Mouse (Mus musculus) left cerebral cortex, adult 2 months (tissue): ENCODE measurements around the gene Aff3. TPM values are rescaled to one million over a fixed set of nuclear protein-coding genes. Genes with fewer than 3 reads are reported as not detected.

Experiments
- DNase-seq, 2 experiments: peaks; one replicate each; pipeline ENCODE4 v3.0.0; 2021 to 2022; ENCODE audit warnings: low spot score in 2 of 2, mixed read lengths in 1 of 2; ENCODE audit errors: extremely low spot score in 1 of 2
- H3K27ac ChIP-seq: fragments of 200-600 bp; 2 replicates; pipeline ENCODE4 v1.8.1; 2022
- H3K4me3 ChIP-seq: fragments of 200-600 bp; 2 replicates; pipeline ENCODE4 v1.8.1; 2022
- CTCF ChIP-seq: fragments of 200-600 bp; IDR thresholded peaks from 2 replicates; pipeline ENCODE4 v1.8.1; 2022; ENCODE audit warnings: antibody characterized with exemption, mild to moderate bottlenecking, moderate library complexity
- intact Hi-C: fragments of 180-260 bp; cut with DNase I; formaldehyde crosslinking; loops from one replicate; pipeline ENCODE4 v1.15.1; 2025
- total RNA-seq, 2 experiments: library from RNA; stranded (reverse); gene quantifications; 2 replicates each; pipeline ENCODE4 v1.2.3; 2021

Aff3 gene
- total RNA-seq, 2 experiments from 2014 or later: 98.8 to 108 TPM

GRCm38 (mm10) chr1:38626739-38627661, 37.8 kb downstream of the Aff3 start:
- peak overlapping the region; percentile 93 for H3K27ac ChIP-seq
- DNase-seq: peak; percentile 72 to 73
- intact Hi-C loops: loop anchor here (1.0 to 5.0 kb wide), 4 partner anchors 140 to 500 kb away; partner anchors contain the start of gene Rev1
- no peak for TF ChIP-seq CTCF
- H3K4me3 ChIP-seq: peak overlapping the region; percentile 82

DNA sequence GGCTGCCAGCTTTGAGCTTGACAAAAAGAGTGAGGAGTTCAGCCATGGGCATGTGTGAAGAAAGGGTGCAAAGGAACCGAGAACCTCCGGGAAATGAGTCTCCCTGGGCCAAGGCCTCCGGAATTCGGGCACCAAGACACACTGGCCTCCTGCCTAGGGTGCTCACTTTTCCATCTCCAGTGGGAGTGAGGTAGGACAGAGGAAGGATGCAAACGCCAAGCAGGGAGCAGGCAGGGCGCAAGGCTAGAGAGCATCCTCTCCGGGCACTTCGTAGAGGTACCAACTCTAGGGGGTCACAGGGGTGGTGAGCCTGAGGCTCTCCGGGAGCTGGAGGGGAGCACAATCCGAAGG, 38.4 kb downstream of the Aff3 start:
- peak overlapping the region; percentile 84 for H3K27ac ChIP-seq
- intact Hi-C loops: loop anchor here (5.0 kb wide), 3 partner anchors 141 to 499 kb away; partner anchors contain the start of gene Rev1
- TF ChIP-seq CTCF: no peak
- H3K4me3 ChIP-seq: peak overlapping the region; percentile 82
- DNase-seq: peak; percentile 22 to 26

GRCm38 (mm10) chr1:38621840-38622239, 42.9 kb downstream of the Aff3 start:
- no peak for DNase-seq
- TF ChIP-seq CTCF: no peak
- Histone ChIP-seq H3K27ac (no peak overlapping the region), H3K4me3 (no peak overlapping the region)
- intact Hi-C loops: no loop called here

DNA sequence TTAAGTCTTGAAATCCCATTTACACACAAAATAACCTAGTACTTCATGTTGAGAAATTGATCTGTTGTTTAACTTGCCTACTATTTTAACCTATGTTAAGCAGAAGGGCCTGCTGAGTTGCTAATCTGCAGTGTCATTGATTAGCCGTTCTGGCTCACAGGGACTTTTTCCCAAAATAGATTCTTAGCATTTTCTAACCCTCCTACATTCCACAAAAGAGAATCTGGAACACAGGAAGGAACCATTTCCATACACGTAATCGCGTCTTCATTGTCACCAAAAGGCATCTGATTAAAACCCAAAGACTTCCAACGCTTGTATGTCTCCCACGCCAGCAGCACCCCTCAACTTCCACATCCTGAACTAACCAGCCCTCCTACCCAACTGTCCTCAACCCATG, 44.4 kb downstream of the Aff3 start:
- intact Hi-C loops: no loop called here
- no peak overlapping the region for H3K27ac ChIP-seq
- no peak overlapping the region for H3K4me3 ChIP-seq
- DNase-seq: no peak
- no peak for TF ChIP-seq CTCF

DNA sequence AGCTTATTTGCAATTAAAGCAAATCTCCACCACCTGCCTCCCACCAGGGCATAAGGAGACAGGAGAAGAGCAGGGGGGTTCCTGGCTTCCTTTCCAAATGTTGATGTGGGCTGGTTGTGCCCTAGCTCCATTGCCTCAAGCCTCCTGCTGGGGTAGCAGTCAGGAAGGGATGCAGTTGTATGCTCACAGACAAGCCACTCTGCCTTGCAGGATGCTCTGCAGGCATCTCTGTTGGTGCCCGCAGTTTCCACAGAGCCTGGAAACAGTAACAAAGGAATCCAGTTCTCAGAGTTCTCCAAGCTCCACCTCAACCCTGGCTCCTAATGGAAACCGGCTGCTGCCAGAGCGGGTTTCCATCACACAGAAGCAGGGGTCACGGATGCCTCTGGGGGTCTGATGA, 58.0 kb downstream of the Aff3 start:
- no peak for DNase-seq
- no peak overlapping the region for H3K27ac ChIP-seq
- no peak for TF ChIP-seq CTCF

GRCm38 (mm10) chr1:38605426-38605825, 59.3 kb downstream of the Aff3 start:
- TF ChIP-seq CTCF: no peak
- intact Hi-C loops: no loop called here
- no peak for DNase-seq
- Histone ChIP-seq H3K27ac (no peak overlapping the region), H3K4me3 (no peak overlapping the region)

More for the DNA sequence above, 58.0 kb downstream of the Aff3 start:
- no peak overlapping the region for H3K4me3 ChIP-seq
- intact Hi-C loops: no loop called here

DNA sequence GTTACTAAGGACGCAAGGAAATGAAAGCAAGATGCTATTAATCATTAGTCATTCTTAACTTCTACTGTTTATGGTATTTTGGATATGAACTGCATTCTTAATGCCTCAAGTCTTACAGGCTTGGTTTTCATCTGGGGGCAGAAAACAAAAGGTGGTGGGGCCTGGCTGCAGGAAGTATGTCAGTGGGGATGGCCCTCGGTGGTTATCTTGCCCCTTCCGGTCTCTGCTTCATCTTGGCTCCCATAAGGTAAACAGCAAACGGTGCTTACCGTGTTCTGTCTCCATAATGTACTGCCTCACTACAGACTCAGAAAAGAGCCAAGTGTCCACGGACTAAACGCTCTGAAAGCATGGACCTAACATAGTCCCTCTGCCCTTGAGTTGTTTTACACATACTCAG, 60.1 kb downstream of the Aff3 start:
- Histone ChIP-seq H3K27ac (no peak overlapping the region), H3K4me3 (no peak overlapping the region)
- intact Hi-C loops: no loop called here
- no peak for DNase-seq
- no peak for TF ChIP-seq CTCF

DNA sequence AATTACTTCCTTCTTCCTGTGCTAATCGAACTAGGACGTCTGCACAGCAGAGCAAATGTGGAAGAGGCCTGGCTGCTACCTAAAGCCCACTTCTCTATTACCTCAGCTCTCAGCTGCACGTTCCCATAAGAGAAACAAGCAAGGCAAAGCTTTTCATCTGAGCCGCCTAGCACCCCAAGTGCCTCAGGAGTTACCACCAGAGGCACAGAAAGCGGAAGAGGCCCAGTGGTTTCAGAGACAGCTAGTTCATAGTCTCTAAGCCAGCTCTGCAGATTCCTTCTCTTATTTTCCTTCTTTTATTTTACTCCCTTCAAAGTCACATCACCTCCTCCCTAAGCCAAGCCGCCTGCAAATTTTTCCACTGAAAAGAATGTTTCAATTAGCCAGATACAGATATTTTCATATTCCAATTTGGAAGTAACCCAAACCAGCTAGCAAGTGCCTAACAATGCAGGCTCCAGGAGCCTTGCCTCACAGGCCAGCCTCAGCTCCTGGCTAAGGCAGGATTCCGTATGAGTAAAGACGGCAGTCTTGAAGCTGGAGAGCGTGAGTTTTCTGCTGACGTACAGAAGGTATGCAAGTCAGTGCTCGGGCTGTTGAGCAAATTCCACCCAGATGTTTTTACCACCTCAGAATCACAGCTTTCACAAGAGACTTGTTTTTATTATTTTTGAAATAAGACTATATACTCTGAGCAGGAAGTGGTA, 62.8 kb downstream of the Aff3 start:
- intact Hi-C loops: no loop called here
- Histone ChIP-seq H3K27ac (no peak overlapping the region), H3K4me3 (no peak overlapping the region)
- TF ChIP-seq CTCF: no peak
- DNase-seq: no peak

GRCm38 (mm10) chr1:38595311-38595710, 69.4 kb downstream of the Aff3 start:
- intact Hi-C loops: no loop called here
- DNase-seq: no peak
- TF ChIP-seq CTCF: no peak
- Histone ChIP-seq H3K27ac (no peak overlapping the region), H3K4me3 (no peak overlapping the region)

GRCm38 (mm10) chr1:38594766-38595165, 70.0 kb downstream of the Aff3 start:
- TF ChIP-seq CTCF: no peak
- no peak overlapping the region for H3K4me3 ChIP-seq
- no peak for DNase-seq
- intact Hi-C loops: no loop called here
- no peak overlapping the region for H3K27ac ChIP-seq

GRCm38 (mm10) chr1:38591194-38591593, 73.6 kb downstream of the Aff3 start:
- Histone ChIP-seq H3K27ac (no peak overlapping the region), H3K4me3 (no peak overlapping the region)
- no peak for TF ChIP-seq CTCF
- no peak for DNase-seq
- intact Hi-C loops: no loop called here

DNA sequence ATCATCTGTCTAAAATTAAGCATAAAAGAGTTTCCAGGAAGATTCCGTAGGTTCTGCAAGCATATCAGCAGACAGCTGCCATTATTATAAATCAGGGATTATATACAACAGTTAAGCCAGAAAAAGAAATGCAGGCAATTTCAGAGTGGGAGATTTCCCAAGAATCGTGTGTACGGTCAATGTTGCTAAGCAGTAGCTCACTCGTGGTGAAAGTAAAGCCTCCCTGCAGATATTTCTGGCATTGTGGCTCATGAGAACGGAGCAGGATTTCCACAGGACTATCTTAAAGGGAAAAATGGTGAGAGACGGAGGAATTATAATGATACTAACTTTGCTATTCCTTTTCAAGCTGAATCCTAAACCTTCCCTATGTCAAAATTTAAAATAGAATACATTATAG, 76.0 kb downstream of the Aff3 start:
- TF ChIP-seq CTCF: no peak
- DNase-seq: no peak
- no peak overlapping the region for H3K4me3 ChIP-seq
- intact Hi-C loops: no loop called here
- no peak overlapping the region for H3K27ac ChIP-seq
